Mouse (Mus musculus) thymus, postnatal 14 days (tissue): ENCODE measurements around the gene Cct8l1.

Experiments used
- DNase-seq: peaks from one replicate; pipeline ENCODE4 v3.0.0; 2021

Gene Cct8l1

DNA sequence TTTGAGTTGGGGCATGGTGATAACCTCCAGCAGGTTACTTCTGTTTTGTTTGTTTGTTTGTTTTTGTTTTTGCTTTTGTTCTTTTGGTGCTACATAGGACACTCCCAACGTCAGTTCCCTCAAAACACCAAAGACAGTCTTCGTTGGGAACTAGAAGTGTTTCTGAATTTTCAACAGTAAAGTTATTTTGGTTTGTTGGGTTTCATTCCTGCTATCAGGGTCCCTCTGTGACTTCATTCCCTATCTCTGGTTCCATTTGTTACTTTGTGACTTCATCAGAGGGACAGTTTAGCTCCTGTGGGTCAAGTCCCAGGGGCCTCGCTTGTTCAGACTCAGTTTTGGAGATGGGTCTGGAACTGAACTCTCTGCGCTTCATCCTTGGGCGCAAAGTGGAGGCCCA is at the start of gene Cct8l1:
Gene Cct8l1 (plus strand): TSS at position 301 of the 400 bp plus-strand sequence.
- no peak for DNase-seq

GRCm38 (mm10) chr5:25472070-25472469 is 43.8 kb upstream of the Cct8l1 start:
- no peak for DNase-seq

GRCm38 (mm10) chr5:25475789-25476188 is 40.1 kb upstream of the Cct8l1 start:
- no peak for DNase-seq

DNA sequence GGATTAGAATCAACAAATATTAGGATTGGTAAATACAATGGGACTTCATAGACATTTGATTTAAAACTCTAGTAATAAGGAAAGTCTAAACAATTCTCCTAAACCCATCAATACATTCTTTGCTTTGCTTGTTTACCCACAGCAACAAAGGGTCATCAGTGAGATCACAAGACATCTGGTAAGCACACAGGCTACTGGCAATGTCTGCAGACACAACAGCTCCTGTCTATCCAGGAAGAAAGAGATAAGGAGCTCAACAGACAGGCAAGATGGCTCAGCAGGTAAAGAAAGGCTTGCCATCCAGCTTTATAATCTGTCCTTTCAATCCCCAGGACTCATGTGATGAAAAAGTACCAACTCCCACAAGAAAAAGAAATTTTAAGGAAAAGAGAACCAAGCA is 37.0 kb upstream of the Cct8l1 start:
- no peak for DNase-seq

DNA sequence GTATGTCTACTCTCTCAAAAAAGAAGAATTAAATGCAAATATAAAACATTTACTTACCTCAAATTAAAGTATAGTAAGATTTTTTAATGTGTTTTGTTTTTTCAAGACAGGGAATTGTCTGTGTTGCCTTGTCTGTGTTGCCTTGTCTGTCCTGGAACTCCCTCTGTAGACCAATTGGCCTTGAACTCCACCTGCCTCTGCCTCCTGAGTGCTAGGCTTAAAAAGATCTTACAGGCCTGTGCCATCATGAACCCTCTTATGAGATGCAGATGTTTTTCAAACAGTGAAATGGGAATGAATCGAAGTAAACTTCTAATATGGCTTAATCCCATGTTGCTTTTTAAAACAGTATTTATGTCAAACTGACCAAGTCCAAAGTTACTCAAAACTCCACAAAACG is 19.2 kb upstream of the Cct8l1 start:
- no peak for DNase-seq

GRCm38 (mm10) chr5:25497369-25497719 is 18.5 kb upstream of the Cct8l1 start:
- DNase-seq: peak; percentile 38

GRCm38 (mm10) chr5:25497720-25498345 is 18.0 kb upstream of the Cct8l1 start:
- DNase-seq: peak; percentile 55

GRCm38 (mm10) chr5:25498346-25498820 is 17.5 kb upstream of the Cct8l1 start, which contains the start of gene Kmt2c:
Kmt2c (minus strand) TSS chr5:25498783.
- DNase-seq: peak; percentile 83

DNA sequence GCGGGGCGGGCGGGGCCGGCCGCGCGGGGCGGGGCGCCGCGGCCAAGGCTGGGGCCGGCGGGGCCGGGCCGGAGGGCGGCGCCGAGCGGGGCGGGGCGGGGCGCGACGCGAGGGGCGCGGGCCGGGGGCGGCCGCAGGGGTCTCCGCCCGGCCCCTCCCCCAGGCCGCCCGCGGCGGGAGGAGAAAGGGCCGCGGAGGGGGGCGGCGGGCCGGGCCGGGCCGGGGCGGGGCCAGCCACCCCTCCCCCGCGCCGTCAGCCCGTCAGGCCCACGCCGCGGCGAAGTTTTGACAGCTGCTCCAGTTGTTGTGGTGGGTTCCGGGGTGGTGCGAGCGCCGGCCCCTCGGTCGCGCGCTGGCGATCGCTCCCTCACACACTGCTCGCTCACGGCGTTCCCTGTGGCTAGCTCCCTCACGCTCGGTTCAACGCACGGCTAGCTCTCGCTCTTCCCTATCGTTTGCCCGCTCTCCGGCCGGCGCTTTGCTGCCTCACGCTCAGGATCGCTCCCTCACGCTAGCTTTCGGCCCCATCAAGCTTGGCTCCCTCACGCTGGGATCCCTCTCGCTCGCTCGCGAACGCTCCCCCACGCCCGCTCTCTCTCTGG is 16.9 kb upstream of the Cct8l1 start:
- peak; percentile 84 for DNase-seq

DNA sequence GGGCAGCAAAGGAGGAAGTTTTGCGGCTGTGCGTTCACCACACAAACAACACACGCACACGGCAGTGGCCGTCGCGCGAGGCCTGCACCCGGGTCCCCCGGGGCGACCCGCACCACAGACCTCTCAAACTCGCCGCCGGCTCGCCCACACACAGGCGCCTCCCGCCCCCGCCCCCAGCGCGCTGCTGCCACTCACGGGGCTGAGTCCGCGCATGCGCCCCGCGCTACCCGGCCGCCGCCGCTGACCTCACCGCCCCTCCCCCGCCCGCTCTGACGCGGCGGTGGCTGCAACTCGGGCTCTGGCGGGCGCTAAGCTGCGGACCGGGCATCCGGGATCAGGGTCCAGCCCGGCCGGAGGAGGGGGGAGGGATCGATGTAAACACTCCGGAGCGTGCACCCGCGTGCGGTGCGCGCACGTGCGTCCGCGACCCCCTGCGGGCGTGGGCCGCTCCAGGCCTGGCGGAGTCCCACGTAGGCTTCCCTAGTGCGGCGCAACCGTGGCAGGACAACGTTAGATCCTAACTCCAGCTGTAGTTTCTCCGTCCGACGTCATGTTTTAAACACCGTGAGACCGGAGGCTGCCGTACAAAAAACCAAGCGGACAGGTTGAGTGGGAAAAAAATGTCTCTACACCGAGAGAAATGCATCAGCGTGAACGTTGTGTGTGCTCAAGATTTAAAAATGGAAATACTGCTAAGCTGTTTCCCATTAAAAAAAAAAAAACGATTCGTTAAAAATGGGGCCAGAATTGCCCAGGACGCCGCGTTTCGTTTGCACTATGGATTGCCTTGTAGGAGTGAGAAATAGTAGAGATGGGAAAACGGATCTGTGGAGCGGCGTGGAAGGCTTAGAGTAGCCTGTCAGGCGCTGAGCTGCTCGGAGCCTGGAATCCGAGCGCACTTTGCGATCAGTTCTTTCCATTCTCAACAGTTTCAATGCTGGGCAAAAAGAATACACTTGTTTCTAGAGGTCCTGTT is 16.2 kb upstream of the Cct8l1 start:
- DNase-seq: peak; percentile 95

DNA sequence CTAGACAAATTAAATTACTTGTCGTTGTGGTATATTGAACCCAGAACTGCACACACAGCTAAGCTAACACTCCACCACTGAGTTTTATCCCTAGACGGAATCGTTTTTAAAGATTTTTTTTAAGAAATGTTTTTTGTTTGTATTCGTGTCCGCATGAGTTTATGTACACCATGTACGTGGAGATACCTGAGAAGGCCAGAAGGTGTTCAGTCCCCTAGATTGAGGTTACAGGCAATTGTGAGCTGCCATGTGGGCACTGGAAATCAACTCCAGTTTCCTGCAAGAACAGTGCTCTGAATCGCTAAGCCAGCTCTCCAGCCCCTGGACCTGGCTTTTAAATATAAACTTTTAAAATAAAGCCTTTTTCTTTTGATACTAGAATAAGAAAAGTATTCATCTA is 15.2 kb upstream of the Cct8l1 start:
- no peak for DNase-seq

- DNase-seq: no peak
Measured at GRCm38 (mm10) chr5:25506041-25506440, 9.8 kb upstream of the Cct8l1 start.

DNA sequence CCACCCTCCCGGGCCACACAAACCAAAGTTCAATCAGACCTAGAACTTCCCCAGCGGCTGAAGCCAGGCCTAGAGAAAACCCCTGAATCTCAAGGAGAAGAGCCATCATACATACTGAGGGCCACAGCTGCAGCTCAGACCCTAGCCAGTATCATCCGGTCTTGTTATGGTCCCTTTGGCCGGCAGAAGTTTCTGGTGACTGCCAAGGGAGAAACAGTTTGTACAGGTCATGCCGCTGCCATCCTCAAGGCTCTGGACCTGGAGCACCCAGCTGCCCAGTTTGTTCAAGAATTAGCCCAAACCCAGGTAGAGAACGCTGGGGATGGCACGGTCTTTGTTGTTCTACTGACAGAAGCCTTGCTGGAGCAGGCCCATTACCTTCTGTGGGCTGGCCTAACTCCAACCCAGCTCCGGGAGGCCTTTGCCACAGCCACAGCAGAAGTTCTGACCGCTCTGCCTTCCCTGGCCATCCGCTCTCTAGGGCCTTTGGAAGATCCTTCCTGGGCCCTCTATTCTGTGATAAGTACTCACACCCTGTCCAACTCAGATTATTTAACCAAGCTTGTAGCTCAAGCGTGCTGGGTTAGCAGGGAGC is 531 bp downstream of the Cct8l1 start:
- DNase-seq: no peak

- no peak for DNase-seq
Measured at GRCm38 (mm10) chr5:25517550-25517949, 1.7 kb downstream of the Cct8l1 start.

DNA sequence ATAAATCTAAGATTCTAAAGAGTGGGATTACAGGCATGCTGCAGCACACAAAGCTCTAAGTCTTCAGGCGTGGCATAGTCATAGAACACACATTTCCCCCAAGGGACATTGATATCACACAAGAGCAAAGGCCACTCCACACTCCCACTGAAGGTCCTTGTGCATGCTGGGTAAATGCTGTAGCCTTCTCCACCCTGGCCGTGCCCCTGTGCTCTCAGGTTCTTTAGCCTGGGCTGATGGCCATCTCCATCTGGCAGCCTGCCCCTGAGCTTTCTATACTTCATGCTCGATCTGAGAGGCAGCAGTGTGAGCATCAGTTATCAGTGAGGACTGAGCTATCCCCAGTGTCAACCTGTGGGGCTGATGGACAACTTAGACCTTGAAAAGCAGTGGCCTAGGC is 4.0 kb downstream of the Cct8l1 start:
- DNase-seq: no peak

DNA sequence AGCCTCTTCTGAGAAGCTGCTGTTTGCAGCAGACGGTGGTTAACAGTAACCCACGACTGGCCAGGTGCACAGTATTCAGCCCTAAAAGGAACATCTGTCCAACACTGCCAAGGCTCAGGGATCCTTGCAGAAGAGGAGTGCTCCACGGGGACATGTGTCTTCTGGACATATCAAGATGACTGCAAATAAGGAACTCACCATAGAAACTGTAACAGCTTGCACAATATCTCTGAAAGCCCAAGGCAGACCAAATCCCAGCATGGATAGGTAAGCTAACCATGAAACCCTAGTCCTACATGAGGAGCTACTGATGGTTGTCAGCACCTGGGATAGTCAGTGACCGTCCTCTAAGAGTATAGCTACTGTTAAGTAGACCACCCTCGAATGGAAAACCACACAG is 5.6 kb downstream of the Cct8l1 start:
- DNase-seq: no peak

GRCm38 (mm10) chr5:25526116-25526515 is 10.2 kb downstream of the Cct8l1 start:
- DNase-seq: no peak

DNA sequence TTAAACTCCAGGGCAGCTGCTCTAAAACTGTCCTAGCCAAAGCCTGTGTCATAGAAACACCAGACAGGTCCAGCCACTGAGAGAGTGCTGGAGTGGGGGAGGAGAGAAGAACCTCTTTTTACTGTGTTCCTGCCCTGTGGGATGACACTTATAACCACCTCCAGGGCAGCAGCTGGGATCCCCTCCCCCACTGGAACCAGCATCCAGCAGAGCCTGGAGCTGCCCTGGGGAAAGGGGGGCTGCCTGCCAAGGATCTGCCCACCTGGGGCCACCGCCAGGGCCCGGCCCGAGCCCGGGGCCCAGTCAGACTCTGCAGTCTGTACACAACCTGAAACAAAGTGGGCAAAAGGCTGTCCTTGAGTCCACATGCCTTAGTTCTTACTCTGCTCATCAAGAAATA is 11.1 kb downstream of the Cct8l1 start:
- DNase-seq: peak; percentile 23

DNA sequence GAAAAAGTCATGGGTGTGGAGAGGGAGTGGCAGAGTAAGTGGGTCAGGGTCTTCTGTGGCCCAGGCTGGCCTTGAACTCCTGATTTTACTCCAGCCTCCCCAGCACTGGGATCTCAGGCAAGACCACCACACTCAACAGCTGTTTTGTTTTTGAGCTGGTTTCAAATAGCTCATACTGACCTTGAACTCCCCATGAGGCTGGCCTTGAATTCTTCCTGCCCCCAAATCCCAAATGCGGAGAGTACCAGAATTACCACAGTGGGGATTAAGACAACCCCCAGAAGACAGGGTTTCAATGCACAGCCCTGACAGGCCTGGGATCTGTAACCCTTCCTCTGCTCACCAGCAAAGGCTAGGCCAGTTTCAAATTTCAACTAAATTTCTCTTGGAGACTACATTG is 12.1 kb downstream of the Cct8l1 start:
- DNase-seq: no peak

DNA sequence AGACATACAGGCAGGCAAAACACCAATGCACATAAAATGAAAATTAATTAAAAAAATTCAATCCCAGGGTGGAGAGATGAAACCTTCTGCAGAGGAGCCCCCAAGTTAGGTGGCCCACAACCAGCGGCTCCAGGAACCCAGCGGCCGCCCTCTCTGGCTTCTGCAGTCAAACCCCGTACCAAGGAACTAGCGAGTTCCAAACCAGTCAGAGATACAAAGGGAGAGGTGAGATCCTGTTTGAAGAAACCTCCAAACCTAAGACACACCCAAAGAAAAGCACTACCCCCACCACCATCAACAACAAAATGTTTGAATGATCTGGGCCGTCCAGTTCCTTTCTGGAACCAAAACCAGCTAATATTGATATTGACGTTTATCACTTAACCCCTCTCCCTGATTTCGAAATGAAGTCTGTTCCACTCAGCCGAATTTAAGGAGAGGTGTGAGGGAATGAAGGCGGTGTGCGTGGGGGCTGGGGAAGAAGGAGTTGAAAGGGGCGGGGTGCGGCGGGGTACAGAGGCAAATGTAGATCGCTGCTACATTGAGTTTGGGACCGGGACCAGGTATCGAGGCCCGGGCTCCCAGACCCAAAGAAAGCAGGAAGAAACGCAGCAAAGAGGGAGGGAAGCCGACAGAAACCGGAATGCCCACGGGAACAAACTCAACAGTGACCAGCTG is 13.1 kb downstream of the Cct8l1 start:
- peak; percentile 46 for DNase-seq

- peak; percentile 100 for DNase-seq
Measured at GRCm38 (mm10) chr5:25529529-25530421, 13.9 kb downstream of the Cct8l1 start.

GRCm38 (mm10) chr5:25530629-25531028 is 14.8 kb downstream of the Cct8l1 start:
- no peak for DNase-seq
